Mouse (Mus musculus) lung, postnatal 4 days (tissue): ENCODE measurements around the gene Olfr1053.
"Not testable (repeated sequence)": the region's sequence is repeated elsewhere in the genome, so short reads cannot be mapped to it uniquely, and the experiment has no call there.

Experiments used
- DNase-seq, 2 experiments: peaks; one replicate each; pipeline ENCODE4 v3.0.0; 2021

Olfr1053 gene

DNA sequence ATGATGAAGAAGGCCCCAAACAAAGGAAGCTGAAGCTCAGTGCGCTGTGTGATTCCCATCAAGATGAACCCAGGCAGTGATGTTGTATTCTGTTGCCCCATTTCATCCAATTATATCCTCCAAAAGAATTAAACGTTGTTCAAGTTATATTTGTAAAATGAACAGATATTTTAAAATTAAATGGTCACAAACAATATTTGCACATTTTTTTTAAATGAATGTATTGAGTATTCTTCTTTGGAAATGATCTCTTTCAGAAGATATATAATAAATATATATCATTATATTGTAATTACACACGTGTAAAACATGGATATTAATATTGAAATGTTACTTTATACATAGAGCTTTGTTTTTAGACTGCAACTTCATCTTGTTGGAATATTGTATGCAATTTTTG, at the start of gene Olfr1053:
TSS of gene Olfr1053 (minus strand) at position 101 of the 400 bp plus-strand sequence.
- no peak for DNase-seq

DNA sequence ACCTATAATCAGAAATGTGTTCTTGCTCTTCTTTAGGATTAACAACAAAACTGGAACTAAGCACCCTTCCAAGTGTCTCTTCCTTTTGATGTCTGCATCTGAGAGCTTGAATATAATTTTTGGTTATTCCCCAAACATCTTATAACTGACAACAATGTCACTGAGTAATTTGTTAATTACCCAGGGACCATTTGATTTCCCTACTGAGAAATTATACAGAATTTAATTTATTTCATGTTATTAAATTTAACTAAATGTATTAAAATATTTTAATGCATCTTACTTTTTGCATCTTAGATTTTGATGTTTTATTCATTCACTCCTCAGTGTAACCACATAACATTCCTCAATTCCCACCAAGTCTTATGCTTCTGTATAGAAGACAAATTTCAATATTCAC, 47.3 kb upstream of the Olfr1053 start, which contains the start of gene Olfr1056:
TSS of gene Olfr1056 (minus strand) at position 101 of the 400 bp plus-strand sequence.
- DNase-seq = no peak

DNA sequence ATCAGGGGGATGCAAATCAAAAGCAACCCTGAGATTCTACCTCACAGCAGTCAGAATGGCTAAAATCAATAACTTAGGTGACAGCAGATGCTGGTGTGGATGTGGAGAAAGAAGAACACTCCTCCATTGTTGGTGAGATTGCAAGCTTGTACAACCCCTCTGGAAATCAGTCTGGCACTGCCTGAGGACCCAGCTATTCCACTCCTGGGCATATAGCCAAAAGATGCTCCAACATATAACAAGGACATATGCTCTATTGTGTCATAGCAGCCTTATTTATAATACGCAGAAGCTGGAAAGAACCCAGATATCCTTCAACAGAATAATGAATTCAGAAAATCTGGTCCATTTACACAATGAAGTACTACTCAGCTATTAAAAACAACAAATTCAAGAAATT, 36.7 kb upstream of the Olfr1053 start:
- DNase-seq = not testable (repeated sequence)

DNA sequence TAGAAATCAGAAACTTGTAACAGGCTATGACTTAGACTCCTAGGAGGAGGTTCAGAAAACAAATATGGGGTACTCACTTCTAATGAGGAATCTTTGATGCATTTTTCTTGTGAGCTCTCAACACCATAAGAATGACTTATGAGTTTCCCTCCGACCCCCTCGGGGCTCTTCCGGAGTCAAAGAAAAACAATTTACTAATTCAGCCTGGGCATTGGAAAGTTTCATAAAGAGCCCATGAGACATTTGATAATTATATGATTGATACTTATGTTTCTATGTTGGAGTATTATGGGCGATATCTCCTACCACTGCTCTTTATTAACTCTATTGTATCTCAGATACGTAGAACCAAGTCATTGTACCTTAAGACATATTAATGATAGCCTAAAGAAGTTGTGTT, 35.1 kb upstream of the Olfr1053 start, which contains the start of gene Olfr1055:
TSS of gene Olfr1055 (minus strand) at position 101 of the 400 bp plus-strand sequence.
- no peak for DNase-seq

DNA sequence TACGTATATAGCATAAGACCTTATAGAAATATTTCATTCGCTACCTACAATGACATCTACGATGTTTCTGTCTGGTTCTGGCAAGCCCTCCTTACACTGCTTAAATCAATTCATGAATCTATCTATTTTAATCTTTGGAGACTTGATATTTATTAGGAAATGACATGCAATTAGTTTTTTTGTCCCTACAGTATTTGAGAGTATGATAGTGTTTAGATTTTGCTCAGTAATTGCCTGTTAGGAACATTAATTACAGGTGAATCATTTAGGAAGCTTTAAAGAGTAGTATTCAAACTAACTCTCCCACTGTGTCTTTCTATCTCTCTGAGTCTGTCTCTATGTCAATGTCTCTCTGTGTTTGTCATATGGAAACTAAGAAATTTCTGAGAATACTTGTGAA, 20.2 kb upstream of the Olfr1053 start, which contains the start of gene Olfr1054:
TSS of gene Olfr1054 (minus strand) at position 101 of the 400 bp plus-strand sequence.
- no peak for DNase-seq

DNA sequence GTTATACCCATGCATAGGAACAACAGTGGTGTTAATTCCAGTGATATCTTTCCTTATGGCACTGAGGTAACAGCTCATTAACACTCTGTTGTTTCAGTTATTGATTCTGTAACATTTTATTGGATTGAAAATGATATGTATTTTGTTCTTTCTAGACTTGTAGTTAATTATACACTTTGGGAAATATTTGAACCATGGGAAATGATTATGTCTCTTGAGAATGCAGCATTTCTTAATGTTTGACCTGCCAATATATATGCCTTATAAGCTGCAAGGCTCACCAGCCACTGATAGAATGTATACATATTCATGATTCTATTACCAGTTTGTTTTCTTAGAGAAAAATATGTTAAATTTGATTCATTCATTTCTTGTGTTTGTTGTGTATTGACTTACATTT, 22.9 kb downstream of the Olfr1053 start, which contains the start of gene Olfr1052:
TSS of gene Olfr1052 (plus strand) at position 301 of the 400 bp plus-strand sequence.
- no peak for DNase-seq

DNA sequence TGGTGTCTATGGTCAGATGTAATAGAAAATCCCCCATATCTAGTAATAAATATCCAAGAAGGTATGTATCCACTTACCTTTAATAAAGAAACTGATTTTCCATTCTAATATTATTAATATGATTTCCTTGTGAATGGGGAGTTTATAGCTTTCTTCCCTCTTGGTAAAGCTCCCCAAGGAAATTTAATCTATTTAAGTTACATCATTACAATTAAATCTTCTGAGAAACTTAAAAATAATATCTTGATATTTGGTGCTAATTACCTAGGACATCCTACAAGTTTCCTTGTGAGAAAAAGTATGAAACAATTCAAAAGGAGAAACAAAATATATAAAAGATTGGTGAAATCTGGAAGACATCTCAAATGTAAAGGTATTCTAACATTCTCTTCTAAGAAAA, 36.1 kb downstream of the Olfr1053 start, which contains the start of gene Olfr1051:
TSS of gene Olfr1051 (minus strand) at position 101 of the 400 bp plus-strand sequence.
- DNase-seq = not testable (repeated sequence)
